Mouse (Mus musculus) lung, adult 18-20 months (tissue): ENCODE measurements around the gene Cnbd2.
A peak's percentile ranks its signal among the peaks of the same experiment; 100 is the strongest.

Experiments used
- DNase-seq, 2 experiments: peaks; one replicate each; pipeline ENCODE4 v3.0.0; 2022; ENCODE audit warnings: mixed read lengths in 2 of 2

Gene Cnbd2

DNA sequence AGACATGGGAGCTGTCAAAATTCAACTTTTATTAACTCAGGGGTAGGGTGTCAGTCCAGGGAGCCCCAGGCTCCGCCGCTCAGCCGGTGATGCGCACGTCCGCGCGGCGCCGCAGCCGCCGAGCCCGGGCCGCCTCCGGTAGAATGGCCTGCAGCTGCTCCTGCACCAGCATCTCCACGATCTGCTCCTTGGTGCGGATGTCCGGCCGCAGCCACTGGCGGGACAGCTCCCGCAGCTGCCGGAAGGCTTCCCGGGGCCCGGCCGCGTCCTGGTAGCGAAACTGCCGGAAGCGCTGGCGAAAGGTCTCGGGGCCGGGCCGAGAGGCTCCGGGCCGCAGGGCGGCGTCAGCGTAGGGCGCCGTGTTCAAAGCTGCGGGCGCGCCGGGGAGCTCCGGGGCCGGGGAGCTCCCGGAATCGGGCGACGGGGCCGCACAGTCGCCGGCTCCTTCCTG, 233 bp upstream of the Cnbd2 start:
- DNase-seq: peak; percentile 57 to 68

DNA sequence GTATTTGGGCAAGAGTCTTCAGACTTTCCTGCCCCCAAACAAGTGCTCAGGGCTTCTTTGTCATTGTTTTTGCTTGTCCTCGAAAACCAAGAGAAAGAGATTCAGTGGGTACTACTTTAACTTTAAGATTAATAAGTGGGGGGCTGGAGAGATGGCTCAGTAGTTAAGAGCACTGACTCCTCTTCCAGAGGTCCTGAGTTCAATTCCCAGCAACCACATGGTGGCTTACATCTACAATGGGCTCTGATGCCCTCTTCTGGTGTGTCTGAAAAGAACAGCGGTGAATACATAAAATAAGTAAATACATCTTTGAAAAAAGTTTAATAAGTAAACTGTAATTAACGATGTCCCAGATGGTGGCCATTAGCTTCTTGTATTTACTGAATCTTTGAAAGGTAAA, 1.1 kb downstream of the Cnbd2 start:
- no peak for DNase-seq

DNA sequence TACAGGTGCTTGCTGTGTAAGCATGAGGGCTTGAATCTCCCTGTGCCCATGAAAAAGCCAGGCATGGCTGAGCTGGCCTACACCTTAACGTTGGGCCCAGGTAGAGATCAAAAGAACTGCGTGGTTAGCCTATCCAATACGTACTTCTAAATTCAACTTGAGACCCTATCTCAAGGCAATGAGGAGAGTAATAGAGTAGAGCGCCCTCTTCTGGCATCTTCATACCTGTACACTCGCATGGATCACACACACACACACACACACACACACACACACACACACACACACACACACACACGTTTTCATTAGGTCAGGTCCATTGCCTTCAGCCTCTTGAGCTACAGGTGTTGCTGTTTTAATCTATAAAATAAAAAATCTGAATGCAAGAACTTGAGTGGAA, 2.7 kb downstream of the Cnbd2 start:
- no peak for DNase-seq

GRCm38 (mm10) chr2:156318491-156318890, 6.4 kb downstream of the Cnbd2 start:
- DNase-seq: no peak

DNA sequence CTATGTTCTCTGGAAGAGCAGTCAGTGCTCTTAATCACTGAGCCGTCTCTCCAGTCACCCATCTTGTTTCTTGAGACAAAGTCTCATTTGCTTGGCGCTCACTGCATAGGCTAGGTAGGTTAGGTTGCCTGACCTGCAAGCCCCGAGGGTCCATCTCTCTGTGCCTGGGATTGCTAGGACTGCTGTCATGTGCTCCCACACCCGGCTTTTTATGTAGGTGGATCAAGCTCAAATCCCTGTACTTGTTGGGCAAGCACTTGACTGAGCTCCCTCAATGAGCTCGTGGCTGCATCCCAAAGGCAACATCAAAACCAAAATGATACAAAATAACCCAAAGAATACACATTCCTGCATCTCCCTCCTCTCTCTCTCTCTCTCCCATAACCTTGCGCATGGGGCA, 9.4 kb downstream of the Cnbd2 start:
- no peak for DNase-seq

DNA sequence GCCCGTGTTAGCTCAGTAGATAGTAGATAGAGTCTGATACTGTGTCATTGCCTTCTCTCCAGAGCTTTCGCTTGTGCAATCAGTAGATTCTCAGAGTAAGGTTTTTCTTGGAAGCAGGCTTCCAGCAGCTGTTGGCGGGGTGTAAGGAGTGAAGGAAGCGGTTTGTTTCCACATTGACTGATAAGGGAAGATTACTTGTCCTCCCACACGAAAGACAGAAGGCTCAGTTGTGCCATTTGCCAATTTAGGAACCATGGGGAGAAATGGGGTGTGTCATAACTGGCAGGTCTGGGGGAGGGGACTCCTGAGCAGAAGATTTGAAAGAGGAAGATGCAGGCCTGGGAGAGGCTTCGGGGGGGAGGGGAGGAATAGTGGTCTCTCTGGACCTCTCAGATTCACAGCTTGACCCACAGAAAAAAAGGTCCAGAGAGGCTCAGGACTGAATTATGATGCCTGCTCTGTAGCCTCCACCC, 12.1 kb downstream of the Cnbd2 start:
- peak; percentile 65 to 66 for DNase-seq

DNA sequence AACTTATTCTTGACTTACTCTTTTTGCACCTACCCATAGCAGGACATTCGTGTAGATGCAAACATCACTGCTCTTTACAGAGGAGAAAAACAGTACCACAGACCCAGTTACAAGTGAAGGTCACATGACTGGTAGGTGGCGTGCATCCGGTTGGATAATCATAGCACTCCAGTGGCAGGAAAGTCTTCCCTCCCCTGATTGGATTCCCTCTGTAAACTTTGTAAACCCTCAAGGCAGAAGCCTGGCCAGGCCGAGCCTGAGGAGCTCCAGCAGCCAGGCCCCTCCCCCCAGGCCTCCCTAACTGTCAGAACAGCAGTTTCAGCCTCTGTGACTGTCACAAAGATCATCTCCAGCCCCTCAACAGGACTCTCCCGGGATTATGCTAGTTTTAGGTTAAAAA, 12.6 kb downstream of the Cnbd2 start:
- peak; percentile 63 to 75 for DNase-seq

DNA sequence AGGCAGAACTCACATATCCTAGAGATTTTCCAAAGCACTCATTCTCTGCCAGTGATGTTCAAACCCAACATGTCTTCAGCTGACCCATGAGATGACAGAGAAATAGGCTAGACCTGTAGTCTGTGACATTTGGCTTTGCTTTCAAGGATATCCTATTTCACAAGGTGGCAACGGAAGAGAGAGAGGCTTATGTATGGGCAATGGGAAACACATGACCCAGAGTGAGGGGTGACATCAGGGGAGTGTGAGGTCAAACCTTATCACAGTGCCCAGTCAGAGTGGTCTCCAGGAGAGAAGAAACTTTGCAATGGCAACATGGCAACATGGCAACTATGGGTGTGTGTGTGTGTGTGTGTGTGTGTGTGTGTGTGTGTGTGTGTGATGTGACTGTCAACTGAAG, 18.6 kb downstream of the Cnbd2 start:
- DNase-seq: no peak

GRCm38 (mm10) chr2:156331446-156331965, 19.4 kb downstream of the Cnbd2 start:
- no peak for DNase-seq

DNA sequence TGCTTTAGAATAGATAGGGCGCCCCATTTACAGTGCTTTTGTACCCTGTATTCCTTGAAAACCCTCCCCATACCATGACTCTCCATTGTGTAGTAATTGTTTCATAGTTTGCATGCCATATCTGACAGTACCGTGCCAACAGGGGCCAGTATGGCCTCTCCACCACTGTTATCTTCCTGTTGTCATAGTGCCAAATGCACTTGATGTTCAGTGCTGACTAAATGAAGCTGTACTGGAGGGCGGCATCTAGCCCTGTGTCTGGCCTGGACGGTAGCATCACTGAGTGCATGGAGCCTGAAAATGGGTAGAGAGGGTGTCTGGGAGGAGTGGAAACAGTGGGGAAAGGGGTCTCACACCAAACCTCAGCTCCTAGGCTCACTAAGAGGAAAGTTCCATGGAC, 28.0 kb downstream of the Cnbd2 start:
- no peak for DNase-seq

- DNase-seq: peak in 1 of 2 experiments; percentile 16
These were observed 32.9 kb downstream of the Cnbd2 start for GRCm38 (mm10) chr2:156344775-156345532.

DNA sequence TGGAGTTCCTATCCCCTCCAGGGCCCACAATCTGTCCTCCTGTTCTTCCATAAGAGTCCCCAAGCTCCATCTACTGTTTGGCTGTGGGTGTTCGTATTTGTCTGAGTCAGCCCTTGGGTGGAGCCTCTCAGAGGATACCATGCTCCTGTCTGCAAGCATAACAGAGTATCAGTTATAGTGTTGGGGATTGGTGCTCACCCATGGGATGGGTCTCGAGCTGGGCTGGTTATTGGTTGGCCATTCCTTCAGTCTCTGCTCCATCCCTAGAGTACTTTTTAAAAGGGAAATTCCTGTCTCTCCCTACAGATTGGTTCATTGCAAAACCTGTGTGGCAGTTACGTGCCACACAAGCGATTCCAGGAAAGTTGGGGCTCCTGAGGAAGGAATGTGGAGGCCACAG, 36.7 kb downstream of the Cnbd2 start:
- no peak for DNase-seq

- no peak for DNase-seq
These were observed 37.3 kb downstream of the Cnbd2 start for GRCm38 (mm10) chr2:156349286-156349848.

GRCm38 (mm10) chr2:156351243-156351642, 39.1 kb downstream of the Cnbd2 start:
- DNase-seq: no peak

DNA sequence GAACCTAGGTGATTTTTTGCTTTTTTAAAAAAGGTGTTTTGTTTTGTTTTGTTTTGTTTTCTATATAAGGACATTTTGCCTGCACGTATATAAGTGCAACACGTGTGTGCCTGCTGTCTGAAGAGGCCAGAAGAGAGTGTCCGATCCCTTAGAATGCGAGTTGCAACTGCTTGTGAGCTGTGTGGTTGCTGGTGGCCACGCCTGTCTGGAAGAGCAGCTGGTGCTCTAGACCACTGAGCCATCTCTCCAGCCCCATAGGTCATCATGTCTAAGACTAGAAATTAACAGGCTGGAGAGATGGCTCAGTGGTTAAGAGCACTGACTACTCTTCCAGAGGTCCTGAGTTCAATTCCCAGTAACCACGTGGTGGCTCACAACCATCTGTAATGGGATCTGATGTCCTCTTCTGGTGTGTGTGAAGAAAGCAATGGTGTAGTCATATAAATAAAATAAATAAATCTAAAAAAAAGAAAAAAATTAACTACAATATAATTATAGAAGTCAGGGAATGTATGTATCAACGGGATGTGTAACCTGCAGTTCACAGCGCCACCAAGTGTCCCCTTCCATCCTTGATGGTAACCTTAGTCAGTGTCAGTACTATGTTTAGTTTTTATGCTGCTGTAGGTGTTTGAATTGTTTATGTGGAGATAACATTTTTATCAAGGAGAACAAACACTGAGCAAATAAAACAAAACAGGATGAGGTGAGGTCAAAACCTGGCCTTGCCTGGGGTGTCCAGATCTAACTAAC, 40.5 kb downstream of the Cnbd2 start:
- no peak for DNase-seq

DNA sequence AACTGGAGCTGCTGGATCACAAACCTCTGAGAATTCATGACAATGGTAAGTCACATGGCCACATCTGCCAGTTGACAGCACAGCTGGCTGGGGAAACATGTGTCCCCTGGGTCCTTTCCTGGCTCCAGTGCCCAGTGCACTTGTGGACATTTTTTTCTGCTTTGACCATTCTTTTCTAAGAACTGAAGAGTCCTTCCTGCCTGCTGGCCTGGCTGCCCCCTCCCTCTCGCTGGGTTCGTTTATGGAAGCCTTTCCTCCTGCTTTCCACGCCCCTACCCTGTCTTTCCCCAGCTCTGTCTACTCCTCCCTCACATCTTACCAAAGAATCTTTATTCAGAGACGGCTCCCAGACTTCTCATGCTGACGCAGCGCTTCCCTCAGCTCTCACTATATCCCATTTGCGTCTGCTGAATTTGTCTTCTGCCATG, 41.2 kb downstream of the Cnbd2 start:
- DNase-seq: no peak

DNA sequence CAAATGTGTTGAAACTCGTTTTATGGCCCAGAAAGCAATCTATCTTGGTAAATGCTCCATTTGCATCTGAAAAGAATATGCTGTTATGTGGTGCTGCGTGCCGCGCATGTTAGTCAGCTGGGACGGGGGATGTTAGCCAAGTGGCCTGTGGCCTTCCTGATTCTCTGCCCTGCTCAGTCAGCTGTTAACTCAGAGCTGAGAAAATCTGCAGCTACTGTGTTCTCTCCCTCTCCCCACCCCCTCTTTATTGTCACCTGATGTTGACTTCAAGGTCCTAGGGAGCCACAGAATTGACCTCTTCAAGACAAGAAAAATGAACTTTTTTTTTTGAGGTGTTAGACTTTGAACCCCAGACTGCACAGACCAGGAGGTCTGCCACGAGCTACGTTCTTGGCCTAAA, 43.9 kb downstream of the Cnbd2 start:
- peak in 1 of 2 experiments; percentile 7 for DNase-seq

- DNase-seq: no peak
These were observed 56.4 kb downstream of the Cnbd2 start for GRCm38 (mm10) chr2:156368465-156368864.

GRCm38 (mm10) chr2:156370896-156371295, 58.8 kb downstream of the Cnbd2 start:
- DNase-seq: no peak

DNA sequence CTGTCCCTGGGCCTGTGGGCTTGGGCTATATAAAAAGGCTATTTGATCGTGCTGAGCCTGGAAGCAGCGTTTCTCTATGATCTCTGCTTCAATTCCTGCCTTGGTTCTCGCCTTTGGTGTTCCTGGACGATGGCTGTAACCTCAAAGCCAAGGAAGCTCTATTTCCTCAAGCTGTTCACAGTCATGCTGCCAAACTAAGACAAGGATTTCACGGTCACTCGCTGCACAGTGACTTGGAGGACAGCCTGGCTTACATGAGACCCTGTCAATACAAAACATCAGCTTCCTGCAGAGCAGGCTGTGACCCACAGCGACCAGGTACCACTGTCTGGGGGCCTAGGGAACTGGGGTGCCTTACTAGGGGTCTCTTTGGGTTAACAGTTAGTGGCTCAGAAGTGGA, 64.9 kb downstream of the Cnbd2 start:
- DNase-seq: no peak

GRCm38 (mm10) chr2:156379929-156380328, 67.8 kb downstream of the Cnbd2 start:
- DNase-seq: no peak

DNA sequence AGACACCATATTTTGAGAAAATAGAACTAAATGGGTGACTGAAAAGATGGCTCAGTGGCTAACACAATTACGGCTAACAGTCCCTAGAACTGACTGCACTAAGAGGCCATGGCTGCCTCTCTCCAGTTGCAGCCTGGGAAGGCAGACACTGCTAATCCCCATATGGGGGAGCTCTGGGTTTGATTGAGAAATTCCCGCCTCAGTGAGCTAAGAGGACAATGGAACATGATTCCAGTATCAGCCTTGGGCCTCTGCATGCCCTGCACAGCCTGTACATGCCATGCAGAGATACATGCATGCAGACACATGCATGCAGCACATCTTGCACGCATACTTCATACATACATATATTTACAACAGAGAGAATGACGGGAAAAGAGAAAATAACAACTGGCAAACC, 69.3 kb downstream of the Cnbd2 start:
- DNase-seq: peak in 1 of 2 experiments; percentile 6

GRCm38 (mm10) chr2:156392461-156393154, 80.5 kb downstream of the Cnbd2 start:
- peak; percentile 79 for DNase-seq
